Mouse (Mus musculus): ENCODE measurements around the gene Cct2. TPM values are rescaled to one million over a fixed set of nuclear protein-coding genes. Genes with fewer than 3 reads are reported as not detected.

Cct2 gene
- polyA plus RNA-seq (2012; rRNA removed; ENCODE audit: low replicate concordance), result 39.4 and 67.8 TPM in 2 replicates

GRCm38 (mm10) chr10:117063254-117064021, at the start of gene Cct2:
TSS of gene Cct2 (minus strand) at chr10:117063814.

GRCm38 (mm10) chr10:117045175-117046056, 18.2 kb downstream of the Cct2 start, which contains the start of gene Lrrc10:
TSS of gene Lrrc10 (plus strand) at chr10:117045341.

Other genes with a start within 250 kb of the Cct2 start
- 0.06 and 0.08 TPM in 2 replicates for gene Myrfl, start 166.9 kb downstream of the Cct2 start, polyA plus RNA-seq (2012; rRNA removed; ENCODE audit: low replicate concordance)
- gene Rab3ip, start 113.0 kb downstream of the Cct2 start, polyA plus RNA-seq (2012; rRNA removed; ENCODE audit: low replicate concordance), result 136 and 147 TPM in 2 replicates
- gene Gm10271, start 91.2 kb downstream of the Cct2 start, polyA plus RNA-seq (2012; rRNA removed; ENCODE audit: low replicate concordance), result not detected in 2 replicates
- 0.17 and 1.3 TPM in 2 replicates for gene Best3, start 77.5 kb downstream of the Cct2 start, polyA plus RNA-seq (2012; rRNA removed; ENCODE audit: low replicate concordance)
- gene Lrrc10, start 18.5 kb downstream of the Cct2 start, polyA plus RNA-seq (2012; rRNA removed; ENCODE audit: low replicate concordance), result not detected in 2 replicates
- gene Frs2, start 84.7 kb upstream of the Cct2 start, polyA plus RNA-seq (2012; rRNA removed; ENCODE audit: low replicate concordance), result 8.2 and 15.2 TPM in 2 replicates
- 15.1 and 24.0 TPM in 2 replicates for gene Yeats4, start 160.7 kb upstream of the Cct2 start, polyA plus RNA-seq (2012; rRNA removed; ENCODE audit: low replicate concordance)
- gene 9530003J23Rik, start 174.9 kb upstream of the Cct2 start, polyA plus RNA-seq (2012; rRNA removed; ENCODE audit: low replicate concordance), result not detected in 2 replicates
- 517 and 963 TPM in 2 replicates for gene Lyz2, start 218.5 kb upstream of the Cct2 start, polyA plus RNA-seq (2012; rRNA removed; ENCODE audit: low replicate concordance)
- 53.1 and 111 TPM in 2 replicates for gene Lyz1, start 229.1 kb upstream of the Cct2 start, polyA plus RNA-seq (2012; rRNA removed; ENCODE audit: low replicate concordance)